Mouse (Mus musculus) intestine, embryonic 16.5 days (tissue): ENCODE measurements at regions not wholly inside any gene's neighbourhood (a gene's known extent, or its start where the extent isn't known, plus 50 kb on each side); places are given as distances from the start of the nearest gene placed in this dataset.

ENCODE experiments used
- ATAC-seq: fragments of 200-750 bp; cut with Nextera tagmentation; 2 replicates; pipeline ENCODE4 v1.8.0; 2017; ENCODE audit warnings: moderate TSS enrichment, moderate library complexity
- H3K27ac ChIP-seq: fragments of 300-500 bp; sonication (generic); 2 replicates; pipeline ENCODE4 v1.5.1; 2014; ENCODE audit warnings: mild to moderate bottlenecking, low read length
- H3K27me3 ChIP-seq: fragments of 300-500 bp; sonication (generic); replicated peaks from 2 replicates; pipeline ENCODE4 v1.6.1; 2014; ENCODE audit warnings: low read length, control low read depth, mixed read lengths; ENCODE audit not compliant: control insufficient read depth, insufficient read depth
- H3K36me3 ChIP-seq: fragments of 300-500 bp; sonication (generic); 2 replicates; pipeline ENCODE4 v1.6.1; 2014; ENCODE audit warnings: low read length, control low read depth; ENCODE audit not compliant: control insufficient read depth, insufficient read depth
- H3K4me1 ChIP-seq: fragments of 300-500 bp; sonication (generic); 2 replicates; pipeline ENCODE4 v1.6.1; 2014; ENCODE audit warnings: low read length, control low read depth, mixed read lengths; ENCODE audit not compliant: control insufficient read depth, insufficient read depth
- H3K4me2 ChIP-seq: fragments of 300-500 bp; sonication (generic); 2 replicates; pipeline ENCODE4 v1.6.1; 2014; ENCODE audit warnings: low read depth, low read length, control low read depth
- H3K4me3 ChIP-seq: fragments of 300-500 bp; sonication (generic); 2 replicates; pipeline ENCODE4 v1.5.1; 2014; ENCODE audit warnings: mild to moderate bottlenecking, low read length
- H3K9ac ChIP-seq: fragments of 300-500 bp; sonication (generic); 2 replicates; pipeline ENCODE4 v1.6.1; 2014; ENCODE audit warnings: low read depth, low read length
- H3K9me3 ChIP-seq: fragments of 300-500 bp; sonication (generic); 2 replicates; pipeline ENCODE4 v1.6.1; 2016; ENCODE audit warnings: low read length, control low read depth; ENCODE audit not compliant: control insufficient read depth
- WGBS: fragments of 180-500 bp; shearing (Covaris S2); extraction: QIAGEN DNeasy Blood & Tissue Kit; methylation state at CpG from one replicate; pipeline ENCODE4 v1.1.7; 2014; 5-methylcytosine and 5-hydroxymethylcytosine counted together

- no peak overlapping the region for H3K9ac ChIP-seq
- no peak overlapping the region for H3K27ac ChIP-seq
- H3K4me3 ChIP-seq = no peak overlapping the region
- H3K4me1 ChIP-seq = 0 out of 2 replicates have a peak, but pooled peaks cover 6% of the 10 kb centered on the region
- H3K36me3 ChIP-seq = no peaks in the 10 kb centered on the region
- ATAC-seq = no peak
- no peaks in the 10 kb centered on the region for H3K9me3 ChIP-seq
- no peaks in the 10 kb centered on the region for H3K27me3 ChIP-seq
- no peak overlapping the region for H3K4me2 ChIP-seq
- 63% methylated on average over 5 of the region's 5 CpGs for WGBS
These were observed 297.8 kb upstream of the Pik3r1 start for GRCm38 (mm10) chr13:102065796-102066195.

- Histone ChIP-seq H3K27ac (no peak overlapping the region), H3K27me3 (no peaks in the 10 kb centered on the region), H3K4me2 (no peak overlapping the region), H3K9ac (no peak overlapping the region), H3K4me3 (no peak overlapping the region), H3K9me3 (no peaks in the 10 kb centered on the region), H3K36me3 (no peaks in the 10 kb centered on the region), H3K4me1 (0 out of 2 replicates have a peak, but pooled peaks cover 3% of the 10 kb centered on the region)
- 44% methylated on average over 3 of the region's 3 CpGs for WGBS
- no peak for ATAC-seq
These were observed 302.7 kb upstream of the Pik3r1 start for GRCm38 (mm10) chr13:102070740-102071139.

GRCm38 (mm10) chr13:102072366-102072765, 304.3 kb upstream of the Pik3r1 start:
- no peak for ATAC-seq

GRCm38 (mm10) chr13:102087766-102088165, 319.7 kb upstream of the Pik3r1 start:
- WGBS = 56% methylated on average over 1 of the region's 1 CpGs

More at GRCm38 (mm10) chr13:102072366-102072765, 304.3 kb upstream of the Pik3r1 start:
- Histone ChIP-seq H3K9me3 (no peaks in the 10 kb centered on the region), H3K4me3 (no peak overlapping the region), H3K27me3 (no peaks in the 10 kb centered on the region), H3K27ac (no peak overlapping the region), H3K4me2 (no peak overlapping the region), H3K9ac (no peak overlapping the region), H3K4me1 (no peaks in the 10 kb centered on the region), H3K36me3 (no peaks in the 10 kb centered on the region)
- WGBS = 75% methylated on average over 4 of the region's 4 CpGs

GRCm38 (mm10) chr13:102089551-102089950, 321.5 kb upstream of the Pik3r1 start:
- Histone ChIP-seq H3K4me3 (no peak overlapping the region), H3K4me2 (no peak overlapping the region), H3K36me3 (no peaks in the 10 kb centered on the region), H3K9me3 (no peaks in the 10 kb centered on the region), H3K4me1 (no peaks in the 10 kb centered on the region), H3K27me3 (no peaks in the 10 kb centered on the region), H3K9ac (no peak overlapping the region), H3K27ac (no peak overlapping the region)
- ATAC-seq = no peak
- WGBS = 52% methylated on average over 5 of the region's 5 CpGs

More at GRCm38 (mm10) chr13:102087766-102088165, 319.7 kb upstream of the Pik3r1 start:
- Histone ChIP-seq H3K4me1 (no peaks in the 10 kb centered on the region), H3K4me3 (no peak overlapping the region), H3K9ac (no peak overlapping the region), H3K36me3 (no peaks in the 10 kb centered on the region), H3K27ac (no peak overlapping the region), H3K4me2 (no peak overlapping the region), H3K27me3 (no peaks in the 10 kb centered on the region), H3K9me3 (no peaks in the 10 kb centered on the region)
- no peak for ATAC-seq

- Histone ChIP-seq H3K9me3 (no peaks in the 10 kb centered on the region), H3K4me3 (no peak overlapping the region), H3K4me2 (no peak overlapping the region), H3K4me1 (no peaks in the 10 kb centered on the region), H3K36me3 (no peaks in the 10 kb centered on the region), H3K9ac (no peak overlapping the region), H3K27ac (no peak overlapping the region), H3K27me3 (no peaks in the 10 kb centered on the region)
- WGBS = 89% methylated on average over 4 of the region's 4 CpGs
- no peak for ATAC-seq
These were observed 326.2 kb upstream of the Pik3r1 start for GRCm38 (mm10) chr13:102094193-102094592.

GRCm38 (mm10) chr13:102103161-102103560, 335.1 kb upstream of the Pik3r1 start:
- H3K4me1 ChIP-seq = 0 out of 2 replicates have a peak, but pooled peaks cover 3% of the 10 kb centered on the region
- H3K9me3 ChIP-seq = no peaks in the 10 kb centered on the region
- 59% methylated on average over 1 of the region's 1 CpGs for WGBS
- no peak overlapping the region for H3K9ac ChIP-seq
- no peak overlapping the region for H3K4me2 ChIP-seq
- no peaks in the 10 kb centered on the region for H3K36me3 ChIP-seq
- H3K4me3 ChIP-seq = no peak overlapping the region
- H3K27me3 ChIP-seq = no peaks in the 10 kb centered on the region
- H3K27ac ChIP-seq = no peak overlapping the region
- no peak for ATAC-seq

- H3K9me3 ChIP-seq = no peaks in the 10 kb centered on the region
- H3K4me3 ChIP-seq = no peak overlapping the region
- H3K27ac ChIP-seq = no peak overlapping the region
- no peaks in the 10 kb centered on the region for H3K27me3 ChIP-seq
- ATAC-seq = no peak
- no peak overlapping the region for H3K4me2 ChIP-seq
- no peak overlapping the region for H3K9ac ChIP-seq
- H3K36me3 ChIP-seq = no peaks in the 10 kb centered on the region
- 0 out of 2 replicates have a peak, but pooled peaks cover 3% of the 10 kb centered on the region for H3K4me1 ChIP-seq
- 72% methylated on average over 1 of the region's 1 CpGs for whole genome bisulfite sequencing
These were observed 338.2 kb upstream of the Pik3r1 start for GRCm38 (mm10) chr13:102106188-102106587.

- H3K9ac ChIP-seq = no peak overlapping the region
- WGBS = 69% methylated on average over 1 of the region's 1 CpGs
- no peaks in the 10 kb centered on the region for H3K27me3 ChIP-seq
- no peak overlapping the region for H3K4me2 ChIP-seq
- no peak overlapping the region for H3K27ac ChIP-seq
- no peaks in the 10 kb centered on the region for H3K4me1 ChIP-seq
- H3K36me3 ChIP-seq = no peaks in the 10 kb centered on the region
- no peak overlapping the region for H3K4me3 ChIP-seq
- ATAC-seq = no peak
- no peaks in the 10 kb centered on the region for H3K9me3 ChIP-seq
These were observed 340.2 kb upstream of the Pik3r1 start for GRCm38 (mm10) chr13:102108204-102108603.

- ATAC-seq = no peak
These were observed 340.9 kb upstream of the Pik3r1 start for GRCm38 (mm10) chr13:102108916-102109315.

More at GRCm38 (mm10) chr13:102108916-102109315, 340.9 kb upstream of the Pik3r1 start:
- no peak overlapping the region for H3K27ac ChIP-seq
- H3K4me2 ChIP-seq = no peak overlapping the region
- no peaks in the 10 kb centered on the region for H3K27me3 ChIP-seq
- no peak overlapping the region for H3K9ac ChIP-seq
- no peak overlapping the region for H3K4me3 ChIP-seq
- WGBS = 70% methylated on average over 3 of the region's 3 CpGs
- peaks cover 1% of the 10 kb centered on the region; the same call in 1 of the 2 replicates for H3K4me1 ChIP-seq
- H3K9me3 ChIP-seq = no peaks in the 10 kb centered on the region
- H3K36me3 ChIP-seq = no peaks in the 10 kb centered on the region
